Mouse (Mus musculus) ES-CJ7 (cell line): ENCODE data around the gene Dpagt1.
"Not testable (repeated sequence)": the region's sequence is repeated elsewhere in the genome, so short reads cannot be mapped to it uniquely, and the experiment has no call there.

Source experiments
- DNase-seq: peaks from one replicate; pipeline ENCODE4 v3.0.0; 2011; ENCODE audit warnings: low read depth, low spot score

Dpagt1 gene

DNA sequence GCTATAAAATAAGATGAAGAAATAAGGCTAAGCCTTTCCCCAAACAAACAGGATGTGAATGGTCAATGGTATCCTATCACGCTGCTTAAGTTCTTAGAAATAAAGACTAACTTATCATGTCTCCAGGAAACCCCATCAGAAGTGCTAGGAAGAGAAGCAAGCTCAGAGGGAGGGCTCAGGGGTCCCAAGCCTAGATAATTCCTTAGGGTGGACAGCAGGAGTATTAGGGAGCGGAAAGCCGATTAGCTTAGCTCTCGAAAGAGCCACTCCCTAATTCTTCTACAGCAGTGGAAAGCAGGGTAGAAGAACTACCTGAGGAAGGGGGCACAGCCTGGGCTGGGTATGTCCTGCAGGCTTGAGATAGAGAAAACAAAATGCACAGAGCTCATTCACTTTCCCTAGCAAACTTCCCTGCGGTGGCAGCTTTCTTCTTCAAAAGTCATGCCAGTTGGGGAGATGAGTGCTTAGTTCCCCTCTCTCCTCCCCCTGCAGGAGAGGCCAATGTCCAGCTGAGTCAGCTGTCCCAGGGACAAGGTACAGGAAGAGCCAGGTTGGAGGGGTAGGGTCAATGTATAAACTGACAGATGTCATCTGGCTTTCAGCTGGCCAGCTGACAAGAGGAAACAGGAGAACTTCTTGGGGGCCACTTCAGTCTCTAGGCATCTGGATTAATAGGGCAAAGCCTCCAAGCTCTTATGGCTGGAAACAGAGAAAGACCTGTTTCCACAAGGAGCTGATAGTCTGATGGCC, 7.6 kb upstream of the Dpagt1 start:
- DNase-seq = no peak

DNA sequence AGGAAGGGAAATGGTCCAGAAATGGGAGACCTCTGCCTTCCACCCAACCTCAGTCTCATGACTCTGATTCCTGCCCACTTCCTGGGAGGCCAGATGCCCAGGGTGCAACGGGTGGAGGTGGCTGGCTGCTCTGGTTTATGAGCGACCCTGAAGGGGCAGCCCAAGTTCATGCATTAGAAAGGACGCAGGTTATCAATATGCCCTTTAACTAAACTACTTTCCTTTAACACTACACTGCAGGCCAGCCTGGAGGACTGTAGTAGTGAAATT, 7.1 kb upstream of the Dpagt1 start:
- no peak for DNase-seq

DNA sequence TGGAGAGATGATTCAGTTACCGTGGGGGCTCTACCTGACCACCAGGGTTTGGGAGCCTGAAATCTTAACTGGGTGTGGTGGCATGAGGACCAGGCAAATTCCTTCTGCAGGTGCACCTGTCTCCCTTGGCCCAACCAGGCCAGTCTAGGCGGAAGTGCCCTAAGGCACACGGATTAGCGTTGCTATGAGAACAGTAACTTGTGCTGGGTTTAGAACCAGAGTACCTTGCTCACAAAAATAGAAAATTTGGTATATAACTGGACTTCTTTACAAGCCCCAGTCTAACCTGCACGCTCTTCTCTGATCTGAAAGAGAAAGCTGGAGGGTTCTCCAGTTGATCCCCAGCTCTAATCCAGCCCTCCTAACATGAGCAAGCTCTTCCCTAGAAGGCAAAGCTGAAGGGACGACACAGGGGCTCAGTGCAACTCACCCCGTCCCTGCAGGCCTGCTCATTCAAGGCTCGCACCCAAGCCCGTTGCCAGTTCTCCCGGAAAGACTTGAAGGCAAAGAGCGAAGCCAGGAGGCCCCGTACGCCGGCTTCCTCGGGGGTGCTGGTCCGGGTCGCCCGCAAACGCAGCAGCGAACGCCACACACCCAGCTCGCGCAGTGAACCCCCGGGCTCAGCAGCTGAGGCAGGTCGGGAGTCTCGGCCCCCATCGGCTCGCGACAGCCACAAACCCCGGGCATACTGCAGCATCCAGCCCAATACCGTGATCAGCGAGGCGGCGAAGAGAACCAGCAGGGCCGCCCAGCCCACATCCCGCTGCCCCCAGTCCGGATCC, 6.5 kb upstream of the Dpagt1 start:
- DNase-seq = no peak

DNA sequence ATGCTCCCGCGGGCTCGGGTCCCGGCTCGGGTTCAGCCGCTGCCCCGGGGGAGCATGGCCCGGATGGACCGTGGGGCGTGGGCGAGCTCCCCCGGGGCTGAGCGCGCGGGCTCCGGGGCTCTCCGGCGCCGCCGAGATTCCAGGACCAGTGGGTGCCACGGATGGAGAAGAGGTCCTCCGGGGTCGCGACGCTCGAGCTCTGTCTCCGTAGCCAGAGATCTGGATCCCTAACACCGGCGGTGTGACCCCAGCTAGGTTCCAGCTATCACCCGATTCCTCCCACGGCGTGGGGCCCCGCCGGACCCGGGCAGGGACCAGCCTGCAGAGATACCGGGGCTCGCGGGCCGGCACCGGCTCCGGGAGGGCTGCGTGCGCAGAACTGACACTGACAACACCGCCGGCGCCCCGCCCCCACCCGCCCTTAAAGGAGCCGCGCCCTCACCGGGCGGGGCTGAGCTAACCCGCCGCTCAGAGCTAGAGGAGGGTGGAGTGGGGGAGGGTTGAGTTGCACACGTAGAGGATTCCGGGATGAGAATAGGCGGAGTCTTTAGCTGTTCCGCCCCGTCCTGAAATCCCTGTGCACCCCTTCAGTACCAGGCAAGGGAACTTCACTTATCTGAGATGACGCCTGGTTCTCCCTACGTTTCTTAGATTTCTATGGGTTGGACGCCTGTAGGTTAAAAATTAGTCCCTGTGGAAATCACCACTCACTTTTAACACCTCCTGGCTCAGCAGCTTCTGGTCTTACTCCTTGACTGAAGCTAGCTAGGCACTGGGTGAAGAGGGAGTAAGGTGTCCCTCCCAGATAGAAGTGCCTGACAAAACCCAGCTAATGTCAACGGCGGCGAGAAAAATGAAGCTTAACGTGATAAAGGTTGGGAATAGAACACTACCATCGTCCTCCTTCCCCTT, 5.7 kb upstream of the Dpagt1 start, which contains the start of gene C2cd2l:
TSS of gene C2cd2l (minus strand) at position 399 of the 912 bp plus-strand sequence.
- DNase-seq = peak; percentile 97

DNA sequence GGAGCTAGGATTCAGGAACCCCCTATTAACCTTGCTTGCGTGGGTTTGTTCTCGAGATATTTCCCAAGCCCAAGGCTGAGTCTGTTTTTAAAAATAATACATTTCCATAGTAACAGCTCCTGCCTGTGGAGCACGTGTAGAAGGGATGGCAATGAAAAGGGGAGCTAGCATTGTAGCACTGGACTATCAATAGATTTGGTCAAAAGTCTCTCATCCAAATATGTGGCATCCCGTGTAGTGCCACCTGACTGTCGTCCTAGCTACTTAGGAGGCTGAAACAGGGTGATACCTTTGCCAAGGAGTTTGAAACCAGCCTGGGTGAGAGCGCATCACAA, 5.1 kb upstream of the Dpagt1 start:
- no peak for DNase-seq

DNA sequence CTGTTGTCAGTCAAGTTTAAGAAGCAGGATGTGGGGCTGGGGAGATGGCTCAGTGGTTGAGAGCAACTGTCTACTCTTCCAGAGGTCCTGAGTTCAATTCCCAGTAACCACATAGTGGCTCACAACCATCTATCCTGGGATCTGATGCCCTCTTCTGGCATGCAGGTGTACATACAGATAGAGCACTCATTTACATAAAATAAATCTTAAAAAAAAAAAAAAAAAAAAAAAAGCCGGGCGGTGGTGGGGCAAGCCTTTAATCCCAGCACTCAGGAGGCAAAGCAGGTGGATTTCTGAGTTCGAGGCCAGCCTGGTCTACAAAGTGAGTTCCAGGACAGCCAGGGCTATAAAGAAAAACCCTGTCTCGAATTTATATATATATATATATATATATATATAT, 2.2 kb upstream of the Dpagt1 start:
- DNase-seq = not testable (repeated sequence)

DNA sequence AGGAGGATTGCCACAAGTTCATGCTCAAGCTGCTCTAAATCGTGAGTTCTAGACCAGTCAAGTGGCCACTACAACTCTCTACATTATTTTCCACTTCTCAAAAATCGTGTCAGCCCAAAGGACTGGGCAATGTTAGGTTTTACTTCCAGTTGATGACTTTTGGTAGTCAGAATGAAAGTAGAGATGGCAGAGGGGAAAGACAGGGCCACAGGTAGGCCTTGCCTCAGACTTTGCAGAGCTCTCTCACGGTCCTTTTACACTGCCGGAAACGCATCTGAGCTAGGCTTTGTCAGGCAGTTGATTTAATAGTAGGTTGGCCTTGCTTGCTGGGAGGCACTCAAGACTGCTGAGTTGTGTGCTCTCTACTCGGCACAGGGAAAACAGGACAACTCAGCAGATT, 1.7 kb upstream of the Dpagt1 start:
- no peak for DNase-seq

DNA sequence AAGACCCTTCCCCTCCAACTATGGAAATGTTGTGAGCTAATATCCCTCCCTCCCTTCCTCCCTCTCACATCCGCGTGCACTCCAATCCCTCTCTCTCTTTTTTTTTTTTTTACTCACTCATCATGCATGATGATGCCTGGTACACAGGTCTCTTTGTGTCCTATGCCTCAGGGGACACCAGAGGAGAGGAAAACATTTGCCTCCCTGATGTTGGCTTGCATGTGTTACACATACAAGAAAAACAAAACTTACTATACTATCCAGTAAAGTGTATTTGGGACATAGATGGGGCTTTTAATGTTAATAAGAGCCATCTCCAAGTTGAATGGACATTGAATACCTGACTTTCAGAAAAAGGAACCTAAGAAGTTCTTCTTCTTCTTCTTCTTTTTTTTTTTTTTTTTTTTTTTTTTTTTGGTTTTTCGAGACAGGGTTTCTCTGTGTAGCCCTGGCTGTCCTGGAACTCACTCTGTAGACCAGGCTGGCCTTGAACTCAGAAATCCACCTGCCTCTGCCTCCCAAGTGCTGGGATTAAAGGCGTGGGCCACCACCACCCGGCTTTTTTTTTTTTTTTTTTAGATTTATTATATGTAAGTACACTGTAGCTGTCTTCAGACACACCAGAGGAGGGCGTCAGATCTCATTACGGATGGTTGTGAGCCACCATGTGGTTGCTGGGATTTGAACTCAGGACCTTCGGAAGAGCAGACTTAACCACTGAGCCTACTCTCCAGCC, 619 bp upstream of the Dpagt1 start:
- not testable (repeated sequence) for DNase-seq

DNA sequence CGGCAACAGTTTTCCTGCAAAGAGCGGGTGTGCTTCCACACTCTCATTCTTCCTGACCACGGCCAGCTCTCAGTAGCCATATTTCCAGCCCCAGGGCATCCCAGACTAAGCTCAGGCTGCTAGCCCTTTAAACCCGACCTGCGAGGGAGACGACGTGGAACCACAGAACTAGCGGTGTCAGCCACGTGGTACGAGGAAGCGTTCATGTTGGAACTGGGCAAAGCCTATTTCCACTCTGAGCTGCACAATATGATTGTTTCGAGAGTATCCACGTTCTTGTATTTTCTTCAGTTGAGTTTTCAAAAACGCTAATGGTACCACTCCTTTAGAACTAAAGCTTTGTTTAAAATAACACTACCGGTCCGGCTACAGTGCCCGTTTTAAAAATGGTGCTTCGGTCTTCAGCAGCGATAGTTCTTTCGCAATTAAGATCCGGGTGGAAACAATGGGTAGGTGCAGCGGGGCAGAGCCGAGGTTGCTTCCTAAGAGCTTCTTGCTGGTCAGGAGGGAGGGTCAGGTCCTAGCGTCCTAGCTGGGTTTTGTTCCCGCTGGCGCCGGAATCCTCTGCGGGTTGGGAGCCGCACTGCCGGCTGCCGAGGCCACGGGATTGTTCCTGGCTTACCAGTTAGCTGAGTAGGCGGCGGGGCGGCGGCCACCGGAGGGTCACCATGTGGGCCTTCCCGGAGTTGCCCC, 698 bp downstream of the Dpagt1 start:
- DNase-seq = peak; percentile 92

DNA sequence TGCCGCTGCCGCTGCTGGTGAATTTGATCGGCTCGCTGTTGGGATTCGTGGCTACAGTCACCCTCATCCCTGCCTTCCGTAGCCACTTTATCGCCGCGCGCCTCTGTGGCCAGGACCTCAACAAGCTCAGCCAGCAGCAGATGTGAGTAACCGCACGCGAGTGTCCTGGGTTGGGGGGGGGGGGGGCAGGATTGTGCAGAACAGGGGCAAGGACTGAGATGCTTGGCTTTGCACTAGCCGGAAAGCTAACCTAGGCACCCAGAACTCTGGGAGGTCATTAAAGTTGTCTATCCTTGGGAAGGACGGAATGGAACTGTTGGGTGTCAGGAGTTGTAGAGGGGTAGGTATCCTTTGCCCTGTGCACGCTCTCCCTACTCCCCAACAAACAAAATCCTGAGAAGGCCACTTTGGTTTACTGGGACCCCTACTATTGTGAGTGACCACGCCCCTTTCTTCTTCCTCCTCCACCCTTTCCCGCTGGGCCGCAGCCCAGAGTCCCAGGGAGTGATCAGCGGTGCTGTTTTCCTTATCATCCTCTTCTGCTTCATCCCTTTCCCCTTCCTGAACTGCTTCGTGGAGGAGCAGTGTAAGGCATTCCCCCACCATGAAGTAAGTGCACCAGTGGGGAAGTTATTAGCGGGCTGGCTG, 1.4 kb downstream of the Dpagt1 start:
- DNase-seq = peak; percentile 72

DNA sequence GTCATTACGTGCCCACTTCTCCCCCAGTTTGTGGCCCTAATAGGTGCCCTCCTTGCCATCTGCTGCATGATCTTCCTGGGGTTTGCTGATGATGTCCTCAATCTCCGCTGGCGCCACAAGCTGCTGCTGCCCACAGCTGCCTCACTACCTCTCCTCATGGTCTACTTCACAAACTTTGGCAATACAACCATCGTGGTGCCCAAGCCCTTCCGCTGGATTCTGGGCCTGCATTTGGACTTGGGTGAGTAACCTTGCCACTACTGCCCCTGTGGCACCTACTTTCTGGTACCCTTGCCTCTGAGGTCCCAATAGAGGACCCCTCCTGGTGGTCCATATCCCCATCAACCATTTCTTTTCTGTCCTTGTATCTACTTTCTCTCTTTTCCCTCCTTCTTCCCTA, 2.1 kb downstream of the Dpagt1 start:
- DNase-seq = no peak

DNA sequence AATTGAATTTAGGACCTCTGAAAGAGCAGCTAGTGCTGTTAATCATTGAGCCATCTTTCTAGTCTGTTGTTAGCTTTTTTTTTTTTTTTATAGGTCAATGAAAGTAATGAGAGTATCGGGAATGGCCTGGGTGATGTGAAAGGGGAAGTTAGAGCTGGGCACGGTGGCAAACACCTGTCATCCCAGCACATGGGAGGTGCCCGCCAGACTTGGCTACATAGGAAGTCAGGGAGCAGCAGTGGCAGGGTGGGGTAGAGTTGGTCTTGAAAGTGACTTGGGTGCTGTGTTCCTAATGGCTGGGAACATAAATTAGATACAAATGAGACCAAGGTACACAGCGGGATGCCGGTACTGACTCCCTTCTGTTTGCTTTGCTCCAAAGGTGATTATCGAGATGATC, 4.9 kb downstream of the Dpagt1 start:
- no peak for DNase-seq

DNA sequence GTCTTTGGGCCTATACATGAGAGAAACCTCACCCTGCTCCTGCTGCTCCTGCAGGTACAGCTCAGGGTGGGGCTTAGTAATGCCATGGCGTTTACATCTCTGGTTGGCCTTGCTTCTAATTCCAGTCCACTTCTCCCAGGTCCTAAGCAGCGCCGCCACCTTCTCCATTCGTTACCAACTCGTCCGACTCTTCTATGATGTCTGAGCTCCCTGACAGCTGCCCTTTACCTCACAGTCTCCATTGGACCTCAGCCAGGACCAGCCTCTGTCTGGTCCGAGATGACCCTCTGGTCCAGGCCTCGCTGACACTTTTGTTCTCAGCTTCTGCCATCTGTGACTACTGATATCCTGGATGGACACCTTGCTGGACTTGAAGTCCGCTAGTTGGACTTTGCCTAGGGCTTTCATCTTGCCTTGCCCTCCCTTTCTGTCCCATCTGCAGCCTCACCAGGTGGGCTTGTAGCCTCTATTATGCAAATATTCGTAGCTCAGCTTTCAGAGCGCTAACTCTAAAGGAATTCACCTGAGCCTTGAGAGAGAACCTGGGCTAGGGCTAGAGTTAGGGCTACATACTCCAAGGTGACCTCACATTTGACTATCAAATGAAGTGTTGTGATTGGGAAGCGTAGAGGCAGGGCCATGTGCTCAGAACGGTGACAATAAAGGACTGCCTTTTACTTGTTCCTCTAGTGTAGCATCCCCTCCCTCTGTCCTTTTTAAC, 7.3 kb downstream of the Dpagt1 start:
- DNase-seq = peak; percentile 97

DNA sequence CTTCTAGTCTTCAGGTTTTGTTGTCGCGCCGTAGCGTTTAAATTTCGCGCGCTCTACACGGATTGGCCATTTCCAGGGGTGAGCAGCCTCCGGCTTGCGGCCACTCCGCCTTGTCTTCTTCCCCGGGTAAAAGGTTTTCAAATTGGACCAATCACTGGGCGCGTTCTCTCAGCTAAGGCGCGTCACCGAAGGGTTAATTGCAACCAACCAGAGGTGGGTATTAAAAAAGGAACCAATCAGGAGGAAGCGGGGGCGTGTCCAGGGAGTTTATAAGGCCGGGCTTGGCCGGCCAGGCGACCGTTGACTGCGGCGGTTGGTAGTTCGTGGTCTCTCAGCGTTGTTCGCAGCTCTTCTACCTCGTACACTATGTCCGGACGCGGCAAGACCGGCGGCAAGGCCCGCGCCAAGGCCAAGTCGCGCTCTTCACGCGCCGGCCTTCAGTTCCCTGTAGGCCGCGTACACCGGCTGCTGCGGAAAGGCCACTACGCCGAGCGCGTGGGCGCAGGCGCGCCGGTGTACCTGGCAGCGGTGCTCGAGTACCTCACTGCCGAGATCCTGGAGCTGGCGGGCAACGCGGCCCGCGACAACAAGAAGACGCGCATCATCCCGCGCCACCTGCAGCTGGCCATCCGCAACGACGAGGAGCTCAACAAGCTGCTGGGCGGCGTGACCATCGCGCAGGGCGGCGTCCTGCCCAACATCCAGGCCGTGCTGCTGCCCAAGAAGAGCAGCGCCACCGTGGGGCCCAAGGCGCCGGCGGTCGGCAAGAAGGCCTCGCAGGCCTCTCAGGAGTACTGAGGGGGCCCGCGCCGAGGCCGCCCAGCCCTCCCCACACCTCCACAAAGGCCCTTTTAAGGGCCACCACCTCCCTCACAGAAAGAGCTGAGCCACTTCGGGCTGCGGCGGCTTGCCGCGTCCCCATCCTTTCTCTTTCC, 8.8 kb downstream of the Dpagt1 start, which contains the start of gene H2afx:
TSS of gene H2afx (plus strand) at position 299 of the 935 bp plus-strand sequence.
- peak; percentile 100 for DNase-seq

DNA sequence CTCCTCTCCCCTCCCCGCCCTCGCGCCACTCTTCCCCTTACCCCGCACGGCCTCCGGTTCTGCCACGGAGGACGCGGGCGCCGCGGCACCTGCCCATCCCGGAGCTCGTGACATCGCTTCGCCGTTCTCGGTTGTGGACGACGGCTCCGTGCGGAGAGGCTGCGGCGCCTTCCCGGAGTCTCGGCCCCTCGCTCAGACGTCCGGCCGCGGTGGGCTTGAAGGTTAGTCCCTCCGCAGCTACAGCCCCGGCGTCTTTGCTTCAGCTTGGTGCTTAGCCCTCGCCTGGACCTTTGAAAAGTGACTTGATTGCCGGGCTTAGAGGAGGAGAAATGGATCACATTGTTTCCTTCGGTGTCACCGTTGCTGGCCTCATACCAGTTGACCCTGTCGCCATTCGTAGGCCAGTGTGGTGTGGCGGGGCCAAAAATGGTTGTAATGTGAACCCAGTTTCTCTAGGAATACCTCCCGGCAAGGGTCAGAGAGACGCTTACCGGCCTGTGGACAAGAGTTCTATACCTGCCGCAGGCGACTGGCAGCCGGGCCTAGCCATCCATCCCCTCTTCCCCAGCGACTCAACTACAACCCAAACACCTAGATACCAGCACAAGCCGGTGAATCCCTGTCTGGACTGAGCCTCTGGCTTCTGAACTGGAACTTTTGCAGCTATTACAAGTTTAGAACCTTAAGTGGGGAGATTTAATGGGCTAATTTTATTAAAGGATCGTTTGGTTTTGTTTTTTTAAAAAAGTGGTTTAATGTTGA, 9.7 kb downstream of the Dpagt1 start:
- no peak for DNase-seq

DNA sequence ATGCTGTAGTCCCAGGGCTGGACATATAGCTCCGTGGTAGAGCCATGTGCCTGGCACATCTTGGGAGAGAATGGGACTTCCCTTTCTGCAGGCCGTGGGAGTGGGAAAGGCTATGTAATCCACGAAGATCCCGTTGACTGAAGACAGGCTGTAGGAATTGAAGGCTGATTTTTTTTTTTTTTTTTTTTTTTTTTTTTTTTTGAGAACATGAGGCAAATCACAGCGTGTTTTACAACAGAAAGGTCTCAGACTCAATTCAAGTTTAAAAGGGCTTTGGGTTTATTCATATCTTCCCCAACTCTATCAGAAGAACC, 10.2 kb downstream of the Dpagt1 start:
- no peak for DNase-seq

DNA sequence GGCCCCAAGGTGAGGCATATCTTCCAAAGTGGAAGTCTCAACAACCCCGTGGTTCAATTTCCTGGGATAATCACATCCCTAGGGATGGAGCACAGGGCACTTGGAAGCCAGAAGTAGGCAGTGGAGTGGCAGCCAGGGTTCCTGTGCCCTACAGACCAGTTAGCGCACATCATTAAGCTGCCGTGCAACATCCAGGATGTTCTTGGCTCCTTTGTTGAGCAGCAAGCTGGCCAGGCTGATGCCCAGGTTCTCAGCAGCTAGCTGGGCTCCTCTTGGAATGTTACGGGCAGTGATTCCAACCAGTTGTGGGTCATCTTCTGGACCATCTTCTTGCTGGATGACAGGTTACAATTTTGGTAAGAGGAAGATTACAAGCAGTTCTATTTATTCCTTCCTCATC, 10.7 kb downstream of the Dpagt1 start:
- DNase-seq = not testable (repeated sequence)

DNA sequence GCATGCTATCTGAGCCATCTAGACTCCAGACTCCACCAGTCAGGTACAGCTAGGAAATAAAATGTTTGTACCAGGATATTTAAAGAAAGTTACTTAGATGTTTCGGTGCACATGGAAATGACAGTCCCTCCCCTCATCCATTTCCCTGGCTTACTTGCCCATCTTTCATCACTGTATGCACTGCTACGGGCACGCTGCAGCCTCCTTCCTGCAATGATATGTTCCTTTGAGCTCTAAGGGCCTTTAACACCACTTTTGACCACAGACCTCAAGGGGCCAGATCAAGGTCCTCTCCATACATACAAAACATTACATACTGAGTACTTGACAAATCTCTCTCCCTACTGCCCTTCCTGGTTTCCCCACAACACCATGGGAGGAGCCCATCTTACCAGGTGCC, 11.1 kb downstream of the Dpagt1 start:
- DNase-seq = no peak
